Mouse (Mus musculus): ENCODE measurements around the gene Parp9.
"Not testable (repeated sequence)": the region's sequence is repeated elsewhere in the genome, so short reads cannot be mapped to it uniquely, and the experiment has no call there.

Parp9 gene

GRCm38 (mm10) chr16:35932179-35933055, 5.9 kb upstream of the Parp9 start:
- DNase-seq: no peak

DNA sequence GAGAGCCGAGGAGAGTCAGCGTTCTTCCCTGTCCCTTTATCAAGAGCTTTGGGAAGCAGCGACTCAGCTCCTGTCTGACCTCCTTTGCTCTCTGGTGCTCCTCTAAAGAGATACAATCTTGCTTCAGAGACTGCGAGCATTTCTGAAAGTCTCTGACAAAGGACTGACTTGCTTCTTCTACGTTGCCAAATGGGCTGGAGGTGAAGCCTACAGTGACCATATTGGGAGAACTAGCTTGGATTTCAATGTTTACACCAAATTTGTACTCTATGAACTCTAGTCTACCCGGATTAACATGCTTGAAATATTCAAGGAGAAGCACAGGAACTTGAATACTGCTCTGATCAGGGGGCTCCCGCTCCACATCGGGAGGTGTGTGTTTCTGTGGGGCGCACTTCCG, 5.1 kb upstream of the Parp9 start:
- no peak for DNase-seq

GRCm38 (mm10) chr16:35939261-35939660, 991 bp downstream of the Parp9 start:
- no peak for DNase-seq

GRCm38 (mm10) chr16:35939690-35940089, 1.4 kb downstream of the Parp9 start:
- DNase-seq: peak; percentile 46

DNA sequence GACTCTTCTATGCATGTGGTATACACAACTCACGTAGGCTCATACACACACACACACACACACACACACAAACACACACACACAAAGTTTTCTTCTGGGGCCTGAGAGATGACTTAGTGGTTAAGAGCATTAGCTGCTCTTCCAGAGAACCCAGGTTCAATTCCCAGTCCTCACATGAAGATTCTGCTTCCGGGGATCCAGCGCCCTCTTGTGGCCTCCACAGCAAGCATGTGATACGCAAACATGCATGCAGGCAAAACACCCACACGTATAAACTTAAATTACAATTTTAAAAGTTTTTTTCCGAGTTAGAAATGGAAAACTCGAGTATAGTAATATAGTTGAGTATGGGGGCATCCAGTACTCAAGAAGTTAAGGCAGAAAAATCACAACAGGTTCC, 3.1 kb downstream of the Parp9 start:
- DNase-seq: no peak

DNA sequence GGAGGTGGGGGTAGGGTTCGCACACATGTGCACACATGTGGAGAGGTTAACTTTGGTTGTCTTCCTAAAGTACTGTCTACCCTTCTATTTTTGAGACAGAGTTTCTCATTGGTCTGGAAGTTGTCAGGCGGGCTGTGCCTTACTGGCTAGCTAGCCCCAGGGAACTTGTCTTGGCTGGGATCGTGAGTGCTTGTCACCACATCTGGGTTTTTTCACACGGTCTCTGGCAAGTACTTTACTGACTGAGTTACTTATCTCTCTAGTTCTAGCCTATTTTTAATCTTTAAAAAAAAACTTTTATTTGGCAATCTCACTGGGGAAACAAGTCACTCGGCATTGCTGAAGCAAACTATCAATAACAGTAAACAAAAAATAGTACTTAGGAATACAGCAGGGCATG, 11.0 kb downstream of the Parp9 start:
- no peak for DNase-seq

DNA sequence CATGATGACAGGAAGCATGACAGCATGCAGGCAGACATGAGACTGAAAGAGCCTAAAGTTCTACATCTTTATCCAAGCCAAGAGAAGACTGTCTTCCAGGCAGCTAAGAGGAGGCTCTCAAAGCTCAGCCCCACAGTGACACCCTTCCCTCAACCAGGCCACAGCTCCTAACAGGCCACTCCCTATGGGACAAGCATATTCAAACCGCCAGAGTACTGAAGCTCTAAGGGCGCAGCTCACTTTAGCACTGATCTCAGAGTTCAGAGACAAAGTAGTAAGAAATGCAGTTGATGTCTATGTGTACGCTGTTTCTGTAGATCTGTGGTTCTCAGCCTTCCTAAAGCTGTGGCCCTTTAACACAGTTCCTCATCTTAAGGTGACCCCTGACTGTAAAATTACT, 12.9 kb downstream of the Parp9 start:
- DNase-seq: no peak

DNA sequence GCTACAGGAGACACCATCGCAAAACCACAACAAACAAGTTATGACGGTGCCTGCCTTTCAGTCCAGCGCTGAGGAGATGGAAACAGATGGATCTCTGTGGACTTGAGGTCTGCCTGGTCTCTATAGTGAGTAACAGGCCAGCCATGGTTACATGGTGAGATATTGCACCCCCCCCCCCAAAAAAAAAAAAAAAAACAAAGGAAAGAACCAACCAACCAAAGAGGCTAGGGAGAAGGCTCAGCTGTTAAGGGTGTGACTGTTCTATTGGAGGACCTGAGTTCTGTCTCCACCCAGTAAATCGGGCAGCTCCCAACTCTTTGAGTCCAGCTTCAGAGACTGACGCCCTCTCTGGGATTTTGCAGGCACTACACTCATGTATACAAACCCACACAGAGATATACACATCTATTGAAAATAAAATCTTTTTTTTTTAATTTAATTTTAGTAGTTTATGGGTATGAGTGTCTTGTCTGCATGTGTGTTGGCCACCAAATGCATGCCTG, 14.4 kb downstream of the Parp9 start:
- no peak for DNase-seq

GRCm38 (mm10) chr16:35965991-35966390, 27.7 kb downstream of the Parp9 start:
- DNase-seq: not testable (repeated sequence)

DNA sequence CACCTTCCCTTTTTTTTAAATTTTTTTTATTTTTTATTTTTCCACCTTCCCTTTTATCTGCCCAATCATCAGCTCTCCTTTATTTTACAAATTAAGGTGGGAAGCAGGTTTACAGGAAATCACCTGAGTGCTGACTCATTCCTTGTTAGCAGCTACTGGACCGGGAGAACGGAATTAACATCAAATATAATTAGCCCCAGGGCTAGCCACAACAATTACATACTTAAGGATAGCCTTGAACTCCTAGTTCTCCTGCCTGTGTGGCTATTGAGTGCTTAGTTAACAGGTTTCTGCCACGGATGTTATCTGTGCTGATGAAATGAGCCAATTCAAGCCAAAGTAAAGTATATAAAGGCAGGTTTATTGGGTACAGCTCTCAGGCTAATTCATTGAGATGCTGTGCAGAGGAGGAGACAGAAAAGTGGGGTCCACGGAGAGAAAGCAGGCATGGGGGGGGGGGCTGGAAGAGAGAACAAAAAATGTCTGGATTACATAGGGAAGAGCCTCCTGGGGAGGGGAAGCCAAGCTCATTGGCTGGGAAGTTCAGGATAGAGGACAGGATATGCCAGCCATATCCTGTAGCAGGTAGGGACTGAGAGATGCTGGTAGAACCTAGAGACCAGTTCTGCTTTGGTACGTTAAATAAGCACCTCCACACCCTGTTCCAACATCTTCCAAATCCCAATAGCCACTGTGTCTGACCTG, 28.3 kb downstream of the Parp9 start:
- DNase-seq: no peak

DNA sequence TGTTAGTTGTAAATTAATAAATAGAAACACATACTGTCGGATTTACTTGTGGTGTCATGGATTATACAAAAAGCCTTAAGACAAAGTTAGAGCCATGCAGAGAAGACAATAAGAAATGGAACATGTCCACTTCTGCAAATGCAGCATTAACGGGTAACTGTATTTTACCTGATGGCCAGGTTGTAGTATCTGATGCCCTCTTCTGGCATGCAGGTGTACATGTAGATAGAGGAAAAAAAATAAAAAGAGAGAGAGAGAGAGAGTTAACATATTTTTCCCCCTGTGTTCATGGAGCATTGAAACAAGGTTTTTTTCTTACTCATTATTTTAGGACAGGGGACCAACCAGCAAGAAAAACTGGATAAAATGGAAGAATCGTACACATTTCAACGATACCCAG, 29.0 kb downstream of the Parp9 start:
- DNase-seq: no peak

GRCm38 (mm10) chr16:35968149-35968548, 29.9 kb downstream of the Parp9 start:
- DNase-seq: no peak

DNA sequence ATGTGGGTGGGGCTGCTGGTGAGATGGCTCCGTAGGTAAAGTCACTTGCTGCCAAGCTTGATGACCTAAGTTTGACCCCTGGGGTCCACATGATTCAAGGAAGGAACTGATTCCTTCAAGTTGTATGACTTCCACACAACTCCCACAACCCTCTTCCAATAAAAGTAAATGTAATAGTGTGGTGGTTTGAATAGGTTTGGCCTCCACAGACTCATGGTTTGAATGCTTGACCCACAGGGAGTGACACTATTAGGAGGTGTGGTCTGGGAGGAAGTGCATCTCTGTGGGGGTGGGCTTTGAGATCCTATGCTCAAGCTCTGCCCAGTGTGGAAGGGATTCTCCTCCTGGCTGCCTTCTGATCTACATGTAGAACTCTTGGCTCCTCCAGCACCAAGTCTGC, 35.8 kb downstream of the Parp9 start:
- DNase-seq: no peak

GRCm38 (mm10) chr16:35978450-35978849, 40.2 kb downstream of the Parp9 start, which contains the start of gene Kpna1:
Kpna1 (plus strand) TSS chr16:35978750.
- not testable (repeated sequence) for DNase-seq

DNA sequence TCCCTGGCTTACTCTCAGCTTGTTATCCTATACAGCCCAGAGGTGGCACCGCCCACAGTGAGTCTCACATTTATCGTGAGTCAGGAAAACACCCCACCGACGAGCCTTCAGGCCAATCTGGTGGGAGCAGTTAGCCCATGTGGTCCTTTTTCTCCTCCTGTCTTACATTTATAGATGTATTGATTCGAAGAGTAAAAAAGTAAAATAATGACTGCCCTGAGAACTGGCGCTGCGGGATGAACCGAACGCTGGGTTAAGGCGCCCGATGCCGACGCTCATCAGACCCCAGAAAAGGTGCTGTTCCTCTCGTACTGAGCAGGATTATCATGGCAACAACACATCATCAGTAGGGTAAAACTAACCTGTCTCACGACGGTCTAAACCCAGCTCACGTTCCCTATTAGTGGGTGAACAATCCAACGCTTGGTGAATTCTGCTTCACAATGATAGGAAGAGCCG, 43.1 kb downstream of the Parp9 start:
- DNase-seq: peak; percentile 99

DNA sequence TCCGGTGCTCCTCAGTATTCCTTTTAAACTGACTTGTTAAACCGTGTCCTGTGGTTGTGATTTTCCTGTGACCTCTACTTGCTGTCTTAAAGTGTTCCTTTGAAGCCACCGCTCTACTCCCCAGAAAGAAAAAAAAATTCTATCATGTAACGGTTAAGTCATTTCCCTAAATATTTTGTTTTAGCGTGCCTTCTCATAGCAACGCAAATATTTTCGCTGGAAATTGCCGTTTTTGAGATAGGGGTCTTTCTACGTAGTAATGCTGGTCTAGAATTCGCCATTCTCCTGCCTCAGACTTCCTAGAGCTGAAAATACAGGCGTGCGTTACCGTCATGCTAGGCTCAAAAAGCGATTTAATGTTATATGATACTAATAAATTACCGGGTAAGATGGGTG, 44.2 kb downstream of the Parp9 start:
- DNase-seq: no peak

DNA sequence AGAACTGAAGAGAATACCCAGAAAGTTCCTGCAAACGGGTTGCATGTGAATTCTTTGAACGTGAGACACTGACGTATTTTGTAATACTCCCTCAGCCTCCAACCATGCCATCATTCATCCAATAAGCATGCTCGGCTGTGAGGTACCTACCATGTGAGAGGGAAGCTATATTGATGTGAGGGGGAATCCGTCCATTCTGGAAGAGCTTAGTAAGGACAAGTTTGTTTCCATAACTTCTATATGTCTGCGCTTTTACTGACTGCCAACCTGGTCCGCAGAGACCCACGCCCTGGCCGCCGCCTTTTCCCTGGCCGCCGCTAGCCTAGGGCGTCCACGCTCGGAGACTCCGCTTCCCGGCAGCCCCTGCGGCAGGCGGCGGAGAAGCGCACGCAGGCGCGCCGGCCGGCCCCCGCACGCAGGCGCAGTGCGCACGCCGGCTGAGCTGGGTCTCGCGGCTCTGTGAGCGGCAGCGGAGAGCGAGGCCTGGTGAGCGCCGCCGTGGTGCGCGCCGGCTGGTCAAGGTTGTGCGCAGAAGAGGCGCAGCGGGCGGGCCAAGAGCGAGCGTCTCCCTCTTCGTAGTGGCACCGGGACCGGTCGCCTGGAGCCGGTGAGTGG, 44.7 kb downstream of the Parp9 start:
- peak; percentile 90 for DNase-seq

DNA sequence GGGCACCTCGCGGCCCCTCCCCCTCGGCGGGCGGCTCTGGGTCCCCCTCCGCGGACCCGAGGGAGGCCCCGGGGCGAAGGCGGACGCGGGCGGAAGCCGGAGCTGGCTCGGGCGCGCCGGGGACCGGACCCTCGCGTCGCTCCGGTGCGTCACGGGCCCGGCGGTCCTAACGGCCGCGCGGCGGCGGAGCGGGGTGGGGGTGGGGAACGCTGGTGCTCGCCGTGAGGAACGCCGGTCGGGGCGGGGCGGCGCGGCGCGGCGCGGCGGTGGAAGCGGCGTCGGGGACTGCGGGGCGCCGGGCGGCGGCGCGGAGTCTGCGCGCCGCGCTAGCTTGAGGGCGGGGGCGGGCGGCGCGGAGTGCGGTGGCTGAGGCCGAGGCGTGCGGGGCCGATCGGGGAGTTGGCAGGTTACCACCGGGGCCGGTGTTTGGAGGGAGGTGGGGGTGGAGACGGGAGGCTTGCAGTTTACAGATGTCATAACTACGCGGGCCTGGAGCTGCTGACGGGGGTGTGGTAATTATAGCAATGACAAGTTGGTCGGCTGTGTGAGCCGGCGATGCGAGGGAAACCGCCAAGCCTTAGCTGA, 45.3 kb downstream of the Parp9 start:
- DNase-seq: peak; percentile 73

GRCm38 (mm10) chr16:35984471-35984870, 46.2 kb downstream of the Parp9 start:
- DNase-seq: no peak

GRCm38 (mm10) chr16:35987930-35988329, 49.7 kb downstream of the Parp9 start:
- DNase-seq: no peak

GRCm38 (mm10) chr16:35992391-35992790, 54.1 kb downstream of the Parp9 start:
- DNase-seq: no peak

DNA sequence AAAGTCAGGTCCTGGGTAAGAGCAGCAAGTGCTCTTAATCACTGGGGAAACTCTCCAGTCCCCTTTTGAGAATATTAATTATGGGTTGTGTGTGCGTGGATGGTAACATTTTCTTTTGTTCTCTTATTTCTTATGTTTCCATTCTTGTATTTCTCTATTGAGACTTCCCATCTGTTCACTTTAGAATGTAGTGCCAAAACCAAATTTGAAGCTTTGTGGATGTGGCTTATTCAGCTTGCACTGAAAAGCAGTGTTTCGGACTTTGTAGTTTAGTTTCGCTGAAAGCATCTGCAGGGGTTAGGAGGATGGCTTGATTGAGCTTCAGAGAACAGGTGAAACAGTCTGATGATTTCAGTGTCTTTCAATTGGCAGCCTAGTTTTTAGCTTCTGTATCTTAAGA, 55.0 kb downstream of the Parp9 start:
- no peak for DNase-seq

DNA sequence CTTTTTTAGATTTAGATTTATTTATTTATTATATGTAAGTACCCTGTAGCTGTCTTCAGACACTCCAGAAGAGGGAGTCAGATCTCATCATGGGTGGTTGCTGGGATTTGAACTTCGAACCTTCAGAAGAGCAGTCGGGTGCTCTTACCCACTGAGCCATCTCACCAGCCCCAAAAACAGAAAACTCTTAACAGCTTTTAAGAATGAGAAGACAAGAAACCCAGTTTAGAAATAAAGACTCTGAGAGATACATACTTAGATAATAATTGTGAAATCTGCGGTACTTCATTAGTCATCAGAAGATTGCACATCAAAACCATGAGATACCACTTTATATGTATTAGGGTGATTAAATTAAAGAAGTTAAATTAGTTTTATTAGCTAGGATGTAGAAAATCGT, 60.6 kb downstream of the Parp9 start:
- not testable (repeated sequence) for DNase-seq

Data from cerebellum, adult 11 months (tissue).